Mouse (Mus musculus): ENCODE results near the gene Rhoj. TPM values are rescaled to one million over a fixed set of nuclear protein-coding genes. Genes with fewer than 3 reads are reported as not detected.

Rhoj gene
- polyA plus RNA-seq, 1 experiment = 5.9 TPM

DNA sequence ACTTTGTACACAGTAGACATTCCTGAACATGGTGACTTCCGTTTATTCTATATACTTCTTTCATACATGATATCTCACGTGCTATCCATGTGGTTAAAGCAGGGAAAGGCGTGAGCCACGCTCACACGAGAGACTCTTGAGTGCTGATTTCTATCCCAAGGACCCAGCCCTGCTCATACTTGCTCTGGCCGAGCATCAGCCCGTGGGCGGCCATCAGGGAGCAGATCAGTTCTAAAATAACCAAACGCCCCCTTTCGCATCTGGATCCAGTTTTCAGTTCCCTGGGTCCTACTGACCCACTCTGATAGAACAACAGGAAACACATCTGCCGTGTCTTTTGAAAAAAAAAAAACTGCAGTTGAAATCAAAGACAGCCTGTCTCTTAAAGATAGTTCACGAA, 2.6 kb downstream of the Rhoj start:
- H3K27me3 ChIP-seq (ENCODE audit: control insufficient read depth, insufficient read depth, low read length) = peaks cover 5% of the 10 kb centered on the region
- WGBS = 79% methylated on average over 12 of the region's 12 CpGs
- DNase-seq = no peak
- TF ChIP-seq CTCF (IDR thresholded peaks at IDR 0.05; ENCODE audit: borderline replicate concordance, control insufficient read depth, extremely low read depth, insufficient read depth, low read length, poor library complexity) (no peak), POLR2A (IDR thresholded peaks at IDR 0.05; ENCODE audit: control insufficient read depth, extremely low read depth, insufficient read depth, low read length, poor library complexity) (no peak)
- H3K36me3 ChIP-seq (ENCODE audit: control insufficient read depth, insufficient read depth, low read length) = no peaks in the 10 kb centered on the region
- H3K4me3 ChIP-seq (ENCODE audit: control insufficient read depth, insufficient read depth, low read length) = no peak overlapping the region
- peaks cover 10% of the 10 kb centered on the region; the same call in 1 of the 2 replicates for H3K4me1 ChIP-seq (replicated peaks; ENCODE audit: control insufficient read depth, insufficient read depth, low read length)
- H3K27ac ChIP-seq (ENCODE audit: control insufficient read depth, insufficient read depth, low read length) = no peak overlapping the region

DNA sequence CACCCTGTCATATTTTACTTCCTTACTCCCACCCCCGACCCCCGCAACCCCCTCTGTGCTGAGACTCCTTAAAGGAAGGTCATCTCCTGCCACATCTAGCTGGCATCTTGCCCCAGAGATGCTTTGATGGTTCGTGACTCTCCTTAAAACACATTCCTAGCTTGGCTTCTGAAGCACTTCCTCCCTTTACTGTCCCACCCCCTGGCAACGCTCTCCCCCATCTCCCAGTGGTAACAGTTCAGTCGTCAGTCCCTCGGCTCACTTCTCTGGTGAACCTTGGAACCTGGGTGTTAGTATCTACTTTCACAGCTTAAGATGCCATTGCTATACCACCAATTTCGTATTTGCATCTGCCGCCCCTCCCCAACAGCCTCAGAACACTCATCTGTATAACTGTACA, 3.8 kb downstream of the Rhoj start:
- no peaks in the 10 kb centered on the region for H3K36me3 ChIP-seq (ENCODE audit: control insufficient read depth, insufficient read depth, low read length)
- no peak for TF ChIP-seq POLR2A (IDR thresholded peaks at IDR 0.05; ENCODE audit: control insufficient read depth, extremely low read depth, insufficient read depth, low read length, poor library complexity)
- TF ChIP-seq CTCF (IDR thresholded peaks at IDR 0.05; ENCODE audit: borderline replicate concordance, control insufficient read depth, extremely low read depth, insufficient read depth, low read length, poor library complexity) = no peak
- H3K27me3 ChIP-seq (ENCODE audit: control insufficient read depth, insufficient read depth, low read length) = peaks cover 5% of the 10 kb centered on the region
- H3K27ac ChIP-seq (ENCODE audit: control insufficient read depth, insufficient read depth, low read length) = no peak overlapping the region
- 83% methylated on average over 8 of the region's 8 CpGs for WGBS
- DNase-seq = no peak
- peaks cover 10% of the 10 kb centered on the region; the same call in 1 of the 2 replicates for H3K4me1 ChIP-seq (replicated peaks; ENCODE audit: control insufficient read depth, insufficient read depth, low read length)
- H3K4me3 ChIP-seq (ENCODE audit: control insufficient read depth, insufficient read depth, low read length) = no peak overlapping the region

DNA sequence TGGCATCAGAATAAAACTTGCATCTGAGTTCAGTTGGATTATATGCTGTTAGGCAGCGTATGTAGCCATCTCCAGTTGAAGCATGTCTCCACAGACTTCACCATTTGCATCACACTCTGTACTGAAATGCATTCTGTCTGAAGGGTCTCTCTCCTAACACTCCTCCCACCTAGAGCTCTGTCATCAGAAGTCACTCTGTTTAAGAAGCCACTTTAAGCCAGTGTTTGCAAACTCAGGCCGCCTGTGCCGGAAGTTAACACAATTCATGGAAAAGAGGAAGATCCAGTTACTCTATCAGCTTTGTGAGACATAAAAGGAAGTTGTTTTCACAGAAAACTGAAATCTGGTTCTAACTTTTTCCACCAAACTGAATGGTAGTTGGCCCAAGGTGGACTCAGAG, 5.9 kb downstream of the Rhoj start:
- no peak for DNase-seq
- 85% methylated on average over 3 of the region's 3 CpGs for WGBS
- no peaks in the 10 kb centered on the region for H3K4me1 ChIP-seq (replicated peaks; ENCODE audit: control insufficient read depth, insufficient read depth, low read length)
- no peaks in the 10 kb centered on the region for H3K36me3 ChIP-seq (ENCODE audit: control insufficient read depth, insufficient read depth, low read length)
- H3K27me3 ChIP-seq (ENCODE audit: control insufficient read depth, insufficient read depth, low read length) = peaks cover 5% of the 10 kb centered on the region
- no peak for TF ChIP-seq POLR2A (IDR thresholded peaks at IDR 0.05; ENCODE audit: control insufficient read depth, extremely low read depth, insufficient read depth, low read length, poor library complexity)
- no peak for TF ChIP-seq CTCF (IDR thresholded peaks at IDR 0.05; ENCODE audit: borderline replicate concordance, control insufficient read depth, extremely low read depth, insufficient read depth, low read length, poor library complexity)
- no peak overlapping the region for H3K27ac ChIP-seq (ENCODE audit: control insufficient read depth, insufficient read depth, low read length)
- no peak overlapping the region for H3K4me3 ChIP-seq (ENCODE audit: control insufficient read depth, insufficient read depth, low read length)

DNA sequence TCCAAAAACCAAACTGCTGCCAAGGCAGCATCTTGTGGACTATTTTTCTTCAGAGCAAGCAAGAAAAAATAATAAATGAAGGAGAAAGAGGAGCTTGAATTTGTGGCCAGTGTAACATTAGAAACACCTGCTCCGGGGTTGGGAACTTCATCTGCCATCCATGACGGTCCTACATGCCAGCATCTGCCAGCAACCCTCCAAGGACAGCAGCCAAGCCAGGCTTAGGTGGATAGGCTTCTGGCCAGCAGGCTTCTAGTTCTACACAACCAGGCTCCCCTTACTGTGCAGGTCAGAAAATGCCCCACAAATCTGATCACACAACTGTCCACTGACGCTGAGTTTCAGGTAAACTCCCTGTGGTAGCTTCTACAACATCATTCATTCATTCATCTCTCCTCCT, 7.7 kb downstream of the Rhoj start:
- H3K27ac ChIP-seq (ENCODE audit: control insufficient read depth, insufficient read depth, low read length) = no peak overlapping the region
- WGBS = 96% methylated on average over 3 of the region's 3 CpGs
- H3K4me1 ChIP-seq (replicated peaks; ENCODE audit: control insufficient read depth, insufficient read depth, low read length) = no peaks in the 10 kb centered on the region
- TF ChIP-seq CTCF (IDR thresholded peaks at IDR 0.05; ENCODE audit: borderline replicate concordance, control insufficient read depth, extremely low read depth, insufficient read depth, low read length, poor library complexity) (no peak), POLR2A (IDR thresholded peaks at IDR 0.05; ENCODE audit: control insufficient read depth, extremely low read depth, insufficient read depth, low read length, poor library complexity) (no peak)
- no peaks in the 10 kb centered on the region for H3K27me3 ChIP-seq (ENCODE audit: control insufficient read depth, insufficient read depth, low read length)
- DNase-seq = no peak
- no peaks in the 10 kb centered on the region for H3K36me3 ChIP-seq (ENCODE audit: control insufficient read depth, insufficient read depth, low read length)
- H3K4me3 ChIP-seq (ENCODE audit: control insufficient read depth, insufficient read depth, low read length) = no peak overlapping the region

DNA sequence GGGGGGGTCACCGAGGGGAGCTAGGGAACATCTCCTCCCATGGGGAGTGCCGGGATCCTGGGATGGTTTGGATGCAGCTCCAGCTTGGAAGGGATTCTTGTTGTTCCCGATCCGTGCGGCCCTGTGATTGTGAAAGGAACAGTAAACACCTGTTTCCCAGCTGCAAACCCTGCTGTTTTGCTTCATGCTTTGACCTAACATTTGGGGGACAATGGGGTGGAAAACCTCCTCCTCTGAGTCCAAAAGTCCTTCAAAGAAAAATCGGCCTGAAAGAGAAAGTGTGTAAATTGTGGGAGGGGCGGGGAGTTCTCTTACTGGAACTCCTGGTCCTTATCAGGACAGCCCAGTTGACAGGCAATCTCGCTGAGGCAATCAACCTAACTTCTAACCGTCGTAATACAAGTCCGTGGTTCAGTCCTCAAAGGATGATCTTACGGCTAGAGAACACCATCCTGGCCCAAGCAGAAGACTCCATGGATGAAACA, 12.4 kb downstream of the Rhoj start:
- H3K4me1 ChIP-seq (replicated peaks; ENCODE audit: control insufficient read depth, insufficient read depth, low read length) = no peaks in the 10 kb centered on the region
- H3K4me3 ChIP-seq (ENCODE audit: control insufficient read depth, insufficient read depth, low read length) = no peak overlapping the region
- DNase-seq = no peak
- no peaks in the 10 kb centered on the region for H3K36me3 ChIP-seq (ENCODE audit: control insufficient read depth, insufficient read depth, low read length)
- TF ChIP-seq POLR2A (IDR thresholded peaks at IDR 0.05; ENCODE audit: control insufficient read depth, extremely low read depth, insufficient read depth, low read length, poor library complexity) (no peak), CTCF (IDR thresholded peaks at IDR 0.05; ENCODE audit: borderline replicate concordance, control insufficient read depth, extremely low read depth, insufficient read depth, low read length, poor library complexity) (no peak)
- no peaks in the 10 kb centered on the region for H3K27me3 ChIP-seq (ENCODE audit: control insufficient read depth, insufficient read depth, low read length)
- 64% methylated on average over 12 of the region's 12 CpGs for WGBS
- no peak overlapping the region for H3K27ac ChIP-seq (ENCODE audit: control insufficient read depth, insufficient read depth, low read length)

DNA sequence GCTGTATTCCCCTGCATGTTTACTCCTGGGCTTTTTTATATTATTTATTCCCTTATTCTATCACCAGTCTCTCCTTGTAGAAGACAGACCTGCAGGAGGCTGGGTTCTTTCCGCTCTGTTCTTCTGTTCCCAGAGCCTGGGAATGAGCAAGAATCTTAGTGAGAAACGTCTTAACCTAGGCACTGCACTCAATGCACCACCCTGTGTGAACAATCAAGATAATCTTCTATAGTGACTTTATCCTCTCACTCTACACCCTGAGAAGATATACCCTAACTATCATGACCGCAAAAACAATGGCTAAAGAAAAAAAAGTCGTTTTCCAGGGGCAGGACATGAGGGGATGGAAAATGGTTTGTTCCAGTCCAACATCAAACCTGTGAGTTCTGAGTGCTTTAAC, 13.1 kb downstream of the Rhoj start:
- WGBS = 88% methylated on average over 4 of the region's 4 CpGs

DNA sequence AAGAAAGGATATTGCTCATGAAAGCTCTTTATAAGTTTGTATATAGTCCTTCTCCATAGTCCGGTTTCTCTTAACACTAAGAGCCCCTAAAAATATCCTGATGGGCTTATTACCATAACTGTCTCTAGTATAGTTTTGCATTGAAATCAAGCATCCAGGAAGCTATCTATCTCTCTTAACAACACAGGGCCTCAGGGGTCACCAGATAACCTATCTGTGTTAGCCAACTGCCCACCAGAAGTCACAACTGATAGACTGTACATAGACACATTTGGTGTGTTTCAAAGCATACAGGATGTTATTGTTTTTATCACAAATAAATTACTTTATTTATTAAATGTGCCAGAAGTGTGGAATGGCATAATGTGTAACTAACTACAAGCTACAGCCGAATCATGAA, 21.1 kb downstream of the Rhoj start:
- no peak for DNase-seq
- no peaks in the 10 kb centered on the region for H3K36me3 ChIP-seq (ENCODE audit: control insufficient read depth, insufficient read depth, low read length)
- no peaks in the 10 kb centered on the region for H3K27me3 ChIP-seq (ENCODE audit: control insufficient read depth, insufficient read depth, low read length)
- H3K4me3 ChIP-seq (ENCODE audit: control insufficient read depth, insufficient read depth, low read length) = no peak overlapping the region
- WGBS = 97% methylated on average over 2 of the region's 2 CpGs
- no peaks in the 10 kb centered on the region for H3K4me1 ChIP-seq (replicated peaks; ENCODE audit: control insufficient read depth, insufficient read depth, low read length)
- no peak overlapping the region for H3K27ac ChIP-seq (ENCODE audit: control insufficient read depth, insufficient read depth, low read length)
- TF ChIP-seq CTCF (IDR thresholded peaks at IDR 0.05; ENCODE audit: borderline replicate concordance, control insufficient read depth, extremely low read depth, insufficient read depth, low read length, poor library complexity) (no peak), POLR2A (IDR thresholded peaks at IDR 0.05; ENCODE audit: control insufficient read depth, extremely low read depth, insufficient read depth, low read length, poor library complexity) (no peak)

More for the DNA sequence above, 13.1 kb downstream of the Rhoj start:
- DNase-seq = no peak
- no peaks in the 10 kb centered on the region for H3K27me3 ChIP-seq (ENCODE audit: control insufficient read depth, insufficient read depth, low read length)
- TF ChIP-seq POLR2A (IDR thresholded peaks at IDR 0.05; ENCODE audit: control insufficient read depth, extremely low read depth, insufficient read depth, low read length, poor library complexity) (no peak), CTCF (IDR thresholded peaks at IDR 0.05; ENCODE audit: borderline replicate concordance, control insufficient read depth, extremely low read depth, insufficient read depth, low read length, poor library complexity) (no peak)
- no peak overlapping the region for H3K27ac ChIP-seq (ENCODE audit: control insufficient read depth, insufficient read depth, low read length)
- no peaks in the 10 kb centered on the region for H3K4me1 ChIP-seq (replicated peaks; ENCODE audit: control insufficient read depth, insufficient read depth, low read length)
- H3K4me3 ChIP-seq (ENCODE audit: control insufficient read depth, insufficient read depth, low read length) = no peak overlapping the region
- H3K36me3 ChIP-seq (ENCODE audit: control insufficient read depth, insufficient read depth, low read length) = no peaks in the 10 kb centered on the region

Measured in thymus, adult 2 months (tissue).